Mouse (Mus musculus) heart, adult 2 months (tissue): ENCODE data around the gene Kcns1.

Experiments used
- CTCF ChIP-seq: fragments of 200-600 bp; IDR thresholded peaks from 2 replicates; pipeline ENCODE4 v1.8.1; 2022; ENCODE audit warnings: antibody characterized with exemption, mild to moderate bottlenecking, moderate library complexity
- EP300 ChIP-seq: fragments of 200-500 bp; IDR thresholded peaks from 2 replicates; pipeline ENCODE4 v1.6.1; 2011; ENCODE audit warnings: low read depth, low read length, control low read depth; ENCODE audit not compliant: insufficient read depth
- POLR2A ChIP-seq: fragments of 200-500 bp; IDR thresholded peaks from 2 replicates; pipeline ENCODE4 v1.6.1; 2011; ENCODE audit warnings: mild to moderate bottlenecking, low read depth, low read length, control low read depth; ENCODE audit not compliant: insufficient read depth

DNA sequence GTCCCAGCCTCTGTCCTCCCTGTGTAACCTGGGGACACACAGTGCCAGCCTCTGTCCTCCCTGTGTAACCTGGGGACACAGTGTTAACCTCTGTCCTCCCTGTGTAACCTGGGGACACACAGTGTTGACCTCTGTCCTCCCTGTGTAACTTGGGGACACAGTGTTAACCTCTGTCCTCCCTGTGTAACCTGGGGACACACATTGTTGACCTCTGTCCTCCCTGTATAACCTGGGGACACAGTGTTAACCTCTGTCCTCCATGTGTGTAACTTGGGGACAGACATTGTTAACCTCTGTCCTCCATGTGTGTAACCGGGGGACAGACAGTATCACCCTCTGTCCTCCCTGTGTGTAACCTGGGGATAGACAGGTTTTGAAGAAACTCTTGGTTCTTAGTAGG, 39.3 kb downstream of the Kcns1 start:
- TF ChIP-seq CTCF (no peak), POLR2A (no peak), EP300 (no peak)
